Mouse (Mus musculus) hindbrain, postnatal 0 days (tissue): Measurements from ENCODE around the gene Itpkb. TPM values are rescaled to one million over a fixed set of nuclear protein-coding genes. Genes with fewer than 3 reads are reported as not detected.

Experiments
- ATAC-seq: fragments of 200-750 bp; cut with Nextera tagmentation; 2 replicates; pipeline ENCODE4 v1.8.0; 2017; ENCODE audit warnings: mild to moderate bottlenecking, moderate TSS enrichment, moderate library complexity
- DNase-seq: peaks from one replicate; pipeline ENCODE4 v3.0.0-alpha.2; 2015; ENCODE audit warnings: low spot score
- H3K27ac ChIP-seq: fragments of 300-500 bp; sonication (generic); 2 replicates; pipeline ENCODE4 v1.5.1; 2014; ENCODE audit warnings: mild to moderate bottlenecking
- H3K27me3 ChIP-seq: fragments of 300-500 bp; sonication (generic); 2 replicates; pipeline ENCODE4 v1.6.1; 2014; ENCODE audit warnings: low read length, mixed read lengths; ENCODE audit not compliant: insufficient read depth
- H3K36me3 ChIP-seq: fragments of 300-500 bp; sonication (generic); 2 replicates; pipeline ENCODE4 v1.6.1; 2014; ENCODE audit warnings: low read length, mixed read lengths; ENCODE audit not compliant: insufficient read depth
- H3K4me1 ChIP-seq: fragments of 300-500 bp; sonication (generic); 2 replicates; pipeline ENCODE4 v1.6.1; 2014; ENCODE audit warnings: antibody characterized with exemption, low read length, mixed read lengths; ENCODE audit not compliant: insufficient read depth
- H3K4me2 ChIP-seq: fragments of 300-500 bp; sonication (generic); 2 replicates; pipeline ENCODE4 v1.6.1; 2014; ENCODE audit warnings: low read depth, mild to moderate bottlenecking, low read length, moderate library complexity, mixed read lengths
- H3K4me3 ChIP-seq: fragments of 300-500 bp; sonication (generic); 2 replicates; pipeline ENCODE4 v1.5.1; 2014; ENCODE audit warnings: low read length
- H3K9ac ChIP-seq: fragments of 300-500 bp; sonication (generic); replicated peaks from 2 replicates; pipeline ENCODE4 v1.6.1; 2014; ENCODE audit warnings: mild to moderate bottlenecking, low read length, moderate library complexity, mixed read lengths
- H3K9me3 ChIP-seq: fragments of 300-500 bp; sonication (generic); 2 replicates; pipeline ENCODE4 v1.6.1; 2016; ENCODE audit warnings: low read length, mixed read lengths
- CTCF ChIP-seq: IDR thresholded peaks from 2 replicates; pipeline ENCODE4 v1.5.1; 2016; ENCODE audit warnings: antibody characterized with exemption, control low read depth, low read depth
- WGBS: fragments of 180-500 bp; shearing (Covaris S2); extraction: QIAGEN DNeasy Blood & Tissue Kit; methylation state at CpG from one replicate; pipeline ENCODE4 v1.1.7; 2014; 5-methylcytosine and 5-hydroxymethylcytosine counted together
- polyA plus RNA-seq: library from polyadenylated mRNA; unstranded; fragments of >200 nt; fragmentation: Nextera tagmentation; extraction: Ambion mirVana; gene quantifications from 2 replicates; pipeline ENCODE4 v1.2.1, GENCODE M21; 2015
- total RNA-seq: library from RNA; depleted of rRNA; stranded (reverse); fragments of >200 nt; gene quantifications from 2 replicates; pipeline ENCODE4 v1.2.3, GENCODE M21; 2014

Gene Itpkb
- total and polyA plus RNA-seq, 2 experiments from 2014 or later: 4.1 to 19.0 TPM

DNA sequence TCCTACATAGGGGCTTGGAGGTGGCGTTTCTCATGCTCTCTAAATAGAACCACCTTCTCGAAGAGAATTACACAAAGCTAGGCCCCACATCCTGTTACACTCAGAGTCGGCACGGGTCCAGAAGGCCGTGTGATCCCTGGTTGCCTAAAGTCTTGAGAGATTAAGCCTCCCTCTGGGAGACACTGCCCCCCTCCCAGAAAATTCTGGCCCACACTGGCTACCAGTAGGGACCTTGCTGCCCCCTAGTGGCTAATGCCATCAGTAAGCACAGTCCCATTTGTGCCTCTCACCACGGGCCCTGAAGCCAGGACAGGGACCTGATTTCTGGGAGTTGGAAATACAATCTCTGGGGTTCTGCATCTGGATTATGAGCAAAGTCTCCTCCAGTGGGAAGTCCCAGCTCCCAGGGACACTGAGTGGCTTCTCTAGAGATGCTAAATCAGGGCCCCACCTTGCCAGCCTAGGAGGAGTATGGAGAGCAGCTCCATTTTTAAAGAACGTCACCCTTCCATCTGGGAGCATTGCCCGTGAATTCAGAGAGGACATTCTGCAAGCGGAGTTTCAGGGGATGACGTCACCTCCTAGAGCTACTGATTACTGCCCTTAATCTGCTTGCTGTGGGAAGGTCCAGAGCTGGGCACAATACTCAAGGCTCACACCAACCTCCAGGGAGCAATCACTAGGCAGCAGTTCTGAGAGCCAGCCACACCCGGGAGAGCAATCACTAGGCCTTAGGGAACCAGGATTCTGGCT is 92.0 kb downstream of the Itpkb start:
- no peak overlapping the region for H3K4me2 ChIP-seq
- ATAC-seq: peak; percentile 41; the same call in 1 of the 2 replicates
- peaks cover 3% of the 10 kb centered on the region; the same call in 1 of the 2 replicates for H3K4me1 ChIP-seq
- no peak overlapping the region for H3K9ac ChIP-seq
- H3K36me3 ChIP-seq: 0 out of 2 replicates have a peak, but pooled peaks cover 4% of the 10 kb centered on the region
- peak; percentile 90 for TF ChIP-seq CTCF
- H3K4me3 ChIP-seq: no peak overlapping the region
- peak; percentile 90 for DNase-seq
- peak overlapping the region; percentile 78; the same call in 1 of the 2 replicates for H3K27ac ChIP-seq
- no peaks in the 10 kb centered on the region for H3K27me3 ChIP-seq
- H3K9me3 ChIP-seq: no peaks in the 10 kb centered on the region
- WGBS: 37% methylated on average over 11 of the region's 11 CpGs

DNA sequence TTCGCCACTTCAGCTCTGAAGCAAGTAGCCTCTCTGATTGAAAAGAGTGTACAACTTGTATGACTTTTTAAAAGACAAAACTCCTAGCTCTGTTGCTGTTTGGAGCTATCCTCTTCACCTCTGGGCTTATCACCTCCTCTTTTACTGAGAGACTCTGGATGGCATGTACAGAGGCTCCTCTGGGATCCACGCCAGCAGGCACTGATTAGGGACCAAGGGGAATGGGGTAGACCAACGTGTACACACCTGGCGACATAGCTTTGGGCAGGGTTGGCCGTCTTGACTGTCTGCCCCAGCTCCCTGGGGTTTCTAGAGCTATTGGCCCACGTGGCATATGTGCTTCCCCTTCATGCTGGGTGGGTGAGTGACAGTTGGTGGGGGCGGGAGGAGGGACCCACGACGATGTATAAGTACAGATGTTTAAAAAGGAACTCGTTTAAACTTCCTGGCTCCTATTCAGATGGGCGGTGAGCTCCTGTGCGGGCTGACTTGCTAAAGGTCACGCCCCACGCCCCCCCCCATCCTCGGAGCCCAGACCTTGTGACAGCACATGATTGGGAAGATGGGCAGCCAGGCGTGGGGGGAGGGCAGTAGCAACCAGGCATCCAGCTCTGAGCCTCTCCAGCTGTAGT is 92.8 kb downstream of the Itpkb start:
- no peak for ATAC-seq
- no peak overlapping the region for H3K9ac ChIP-seq
- H3K4me2 ChIP-seq: no peak overlapping the region
- H3K4me1 ChIP-seq: peaks cover 3% of the 10 kb centered on the region; the same call in 1 of the 2 replicates
- H3K4me3 ChIP-seq: no peak overlapping the region
- no peaks in the 10 kb centered on the region for H3K9me3 ChIP-seq
- H3K36me3 ChIP-seq: 0 out of 2 replicates have a peak, but pooled peaks cover 4% of the 10 kb centered on the region
- H3K27me3 ChIP-seq: no peaks in the 10 kb centered on the region
- DNase-seq: no peak
- TF ChIP-seq CTCF: no peak
- WGBS: 53% methylated on average over 16 of the region's 16 CpGs
- H3K27ac ChIP-seq: no peak overlapping the region

DNA sequence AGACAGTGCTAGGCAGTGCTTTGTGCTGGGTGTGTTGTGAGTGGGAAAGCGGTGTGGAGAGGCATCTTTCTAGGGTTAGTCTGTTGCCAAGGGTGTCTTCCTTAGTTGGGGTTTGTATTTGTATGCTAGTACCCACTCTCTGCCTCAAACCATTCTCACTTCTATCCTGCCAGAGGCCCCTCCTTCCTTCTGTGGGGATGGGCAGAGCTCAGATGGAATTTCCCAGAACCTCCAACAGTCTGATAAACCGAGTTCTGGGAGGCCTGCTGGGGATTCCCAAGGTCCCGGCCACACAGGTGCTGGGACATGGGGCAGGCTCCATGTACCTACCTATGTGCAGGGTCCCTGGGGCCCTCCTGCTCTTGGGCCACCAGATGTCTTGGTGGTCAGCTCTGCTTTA is 93.6 kb downstream of the Itpkb start:
- Histone ChIP-seq H3K4me3 (no peak overlapping the region), H3K36me3 (0 out of 2 replicates have a peak, but pooled peaks cover 4% of the 10 kb centered on the region), H3K27ac (no peak overlapping the region), H3K4me1 (peaks cover 3% of the 10 kb centered on the region; the same call in 1 of the 2 replicates), H3K9me3 (no peaks in the 10 kb centered on the region), H3K9ac (no peak overlapping the region), H3K27me3 (no peaks in the 10 kb centered on the region), H3K4me2 (no peak overlapping the region)
- no peak for TF ChIP-seq CTCF
- 77% methylated on average over 3 of the region's 3 CpGs for WGBS
- ATAC-seq: no peak
- no peak for DNase-seq

DNA sequence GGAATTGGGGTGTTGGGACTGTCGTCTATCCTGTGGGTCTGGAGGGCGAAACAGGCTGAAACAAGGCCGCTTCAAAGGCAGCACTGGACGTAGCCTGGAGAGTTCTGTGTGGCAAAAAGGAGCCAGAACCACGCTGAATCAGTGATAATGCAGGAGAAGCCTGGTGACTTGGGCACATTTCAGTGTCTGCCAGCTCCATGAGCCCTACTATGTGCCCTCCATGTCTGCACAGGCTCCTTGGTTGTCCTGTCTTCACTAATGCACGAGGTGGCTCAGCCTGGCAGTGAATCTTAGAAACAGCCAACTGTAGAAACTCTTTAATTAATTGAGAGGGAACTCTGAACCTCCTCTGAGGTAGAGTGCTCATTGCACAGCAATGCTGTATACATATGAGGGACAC is 96.1 kb downstream of the Itpkb start:
- Histone ChIP-seq H3K36me3 (no peaks in the 10 kb centered on the region), H3K9ac (no peak overlapping the region), H3K4me1 (no peaks in the 10 kb centered on the region; the same call in 1 of the 2 replicates), H3K27me3 (no peaks in the 10 kb centered on the region), H3K9me3 (no peaks in the 10 kb centered on the region), H3K4me2 (no peak overlapping the region), H3K27ac (no peak overlapping the region), H3K4me3 (no peak overlapping the region)
- WGBS: 91% methylated on average over 6 of the region's 6 CpGs
- TF ChIP-seq CTCF: no peak
- ATAC-seq (no peak), DNase-seq (no peak)

DNA sequence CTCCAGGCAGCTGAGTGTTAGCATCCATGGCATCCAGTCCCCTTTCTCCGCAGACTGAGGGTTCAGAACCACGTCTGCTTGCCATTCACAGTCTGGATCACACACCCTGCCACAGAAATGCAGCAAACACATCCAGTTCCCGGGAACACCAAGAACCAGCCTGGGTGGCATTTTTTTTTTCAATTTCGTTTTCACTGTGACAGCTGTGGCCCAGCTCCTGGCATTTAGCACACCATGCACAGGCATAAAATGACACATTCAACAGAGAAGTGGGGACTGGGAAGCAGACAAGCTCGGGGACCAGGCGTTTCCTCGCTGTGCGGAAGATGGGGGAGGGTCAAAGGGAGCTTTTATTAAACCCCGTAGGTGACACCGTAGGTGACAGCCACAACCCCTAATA is 97.4 kb downstream of the Itpkb start:
- ATAC-seq: no peak; the same call in 1 of the 2 replicates
- Histone ChIP-seq H3K27me3 (no peaks in the 10 kb centered on the region), H3K36me3 (no peaks in the 10 kb centered on the region), H3K27ac (no peak overlapping the region), H3K4me3 (no peak overlapping the region), H3K4me1 (no peaks in the 10 kb centered on the region), H3K9ac (no peak overlapping the region), H3K9me3 (no peaks in the 10 kb centered on the region), H3K4me2 (no peak overlapping the region)
- WGBS: 53% methylated on average over 10 of the region's 10 CpGs
- DNase-seq: no peak
- TF ChIP-seq CTCF: no peak

DNA sequence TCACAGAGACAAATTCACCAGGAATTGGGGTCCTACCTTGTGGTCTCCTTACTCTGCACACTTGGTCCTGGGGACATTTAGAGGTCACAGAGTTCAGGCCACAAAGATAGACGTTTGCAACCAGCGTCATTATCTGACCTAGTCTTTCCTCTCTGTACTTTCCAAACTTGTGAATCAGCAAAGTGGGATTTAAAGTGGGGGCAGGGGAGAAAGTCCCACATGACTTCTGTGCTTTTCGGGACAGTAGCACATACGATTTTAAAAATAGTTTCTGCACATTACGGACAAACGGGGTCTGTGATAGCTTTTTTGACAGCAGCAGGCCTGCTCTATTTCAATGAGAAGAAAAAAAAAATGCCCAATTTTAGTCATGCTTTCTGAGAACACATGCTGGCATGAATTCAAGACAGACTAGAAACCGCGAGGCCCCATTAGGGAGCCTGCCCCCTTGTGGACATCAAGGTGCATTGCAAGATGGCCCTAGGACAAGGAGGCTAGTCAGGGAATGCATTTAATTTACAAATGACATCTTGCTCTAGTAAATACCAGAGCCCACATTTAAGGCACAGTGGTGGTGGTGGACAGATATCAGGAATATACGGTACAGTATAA is 97.9 kb downstream of the Itpkb start:
- TF ChIP-seq CTCF: peak; percentile 98
- Histone ChIP-seq H3K27me3 (no peaks in the 10 kb centered on the region), H3K9me3 (no peaks in the 10 kb centered on the region), H3K4me2 (no peak overlapping the region), H3K36me3 (no peaks in the 10 kb centered on the region), H3K4me3 (no peak overlapping the region), H3K9ac (no peak overlapping the region), H3K27ac (no peak overlapping the region), H3K4me1 (0 out of 2 replicates have a peak, but pooled peaks cover 4% of the 10 kb centered on the region)
- 27% methylated on average over 9 of the region's 9 CpGs for WGBS
- DNase-seq (peak; percentile 91), ATAC-seq (no peak)
